In the genomic region with DNA sequence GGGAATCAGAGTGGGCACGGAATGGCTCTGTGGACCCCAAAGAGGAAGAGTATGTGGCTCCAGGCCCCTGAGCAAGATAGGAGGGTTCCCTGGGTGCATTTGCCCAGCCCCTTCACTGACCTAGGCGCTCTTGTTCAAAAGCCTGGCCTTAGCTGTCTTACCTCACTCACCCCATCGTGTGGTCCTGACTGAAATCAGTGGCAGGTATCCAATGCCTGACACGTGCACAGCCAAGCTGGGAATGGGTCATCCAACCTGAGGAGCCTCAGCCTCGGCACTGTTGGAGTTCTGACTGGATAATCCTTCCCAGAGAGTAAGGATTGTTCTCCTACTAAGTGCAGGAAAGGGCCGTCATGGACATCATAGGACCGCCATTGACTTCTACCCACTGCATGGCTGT, we compare ENCODE assay signal across 23 mouse cellular contexts.
DNase-seq lines count a peak whose midpoint lies in the region; ATAC-seq and TF ChIP-seq lines count a peak whose summit lies in the region.
"Had no signal": no experiment of that assay in that cellular context is flagged by ENCODE, and none has a peak within 500 bp of the region (broad histone marks: within the 10 kb centered on the region; RNA-seq: fewer than 3 reads in every experiment).

No protein-coding gene starts in this region.

- no peak overlapping the region for H3K4me3 ChIP-seq in heart, adult 2 months
- no peak overlapping the region for H3K4me3 ChIP-seq in limb, embryonic 12.5 days (replicated peaks)
- no peak overlapping the region for H3K4me3 ChIP-seq in limb, embryonic 10.5 days
- H3K4me3 ChIP-seq in midbrain, embryonic 16.5 days (ENCODE audit: low read depth, low read length), result no peak overlapping the region
- H3K4me3 ChIP-seq in midbrain, embryonic 13.5 days (replicated peaks), result no peak overlapping the region
- H3K4me3 ChIP-seq: embryonic facial prominence, embryonic 13.5 days; forebrain, embryonic 10.5 days; forebrain, embryonic 15.5 days; hindbrain, embryonic 15.5 days; kidney, embryonic 15.5 days; liver, embryonic 12.5 days; stomach, embryonic 15.5 days had no signal

- no peak overlapping the region for H3K9ac ChIP-seq in heart, adult 2 months (ENCODE audit: low read depth, low read length)
- no peak overlapping the region for H3K9ac ChIP-seq in limb, embryonic 12.5 days (replicated peaks)
- H3K9ac ChIP-seq in midbrain, embryonic 16.5 days (ENCODE audit: low read depth, low read length), result no peak overlapping the region
- H3K9ac ChIP-seq in midbrain, embryonic 13.5 days (replicated peaks), result no peak overlapping the region
- H3K9ac ChIP-seq: embryonic facial prominence, embryonic 13.5 days; forebrain, embryonic 15.5 days; hindbrain, embryonic 15.5 days; kidney, embryonic 15.5 days; liver, embryonic 12.5 days; liver, postnatal 0 days; stomach, embryonic 15.5 days had no signal

- H3K36me3 ChIP-seq in heart, adult 2 months (ENCODE audit: control insufficient read depth, insufficient read depth, low read length), result no peaks in the 10 kb centered on the region
- no peaks in the 10 kb centered on the region for H3K36me3 ChIP-seq in limb, embryonic 12.5 days
- no peaks in the 10 kb centered on the region for H3K36me3 ChIP-seq in limb, embryonic 10.5 days
- no peaks in the 10 kb centered on the region for H3K36me3 ChIP-seq in midbrain, embryonic 16.5 days (ENCODE audit: control insufficient read depth, insufficient read depth, low read length)
- H3K36me3 ChIP-seq in midbrain, embryonic 13.5 days, result no peaks in the 10 kb centered on the region
- H3K36me3 ChIP-seq: embryonic facial prominence, embryonic 13.5 days; forebrain, embryonic 10.5 days; forebrain, embryonic 15.5 days; hindbrain, embryonic 15.5 days; kidney, embryonic 15.5 days; liver, embryonic 12.5 days; stomach, embryonic 15.5 days had no signal

- peaks cover 5% of the 10 kb centered on the region; the same call in 1 of the 2 replicates for H3K9me3 ChIP-seq in limb, embryonic 12.5 days
- no peaks in the 10 kb centered on the region for H3K9me3 ChIP-seq in limb, embryonic 10.5 days (replicated peaks)
- no peaks in the 10 kb centered on the region for H3K9me3 ChIP-seq in midbrain, embryonic 16.5 days (replicated peaks; ENCODE audit: control insufficient read depth, low read length, poor library complexity, severe bottlenecking)
- no peaks in the 10 kb centered on the region for H3K9me3 ChIP-seq in midbrain, embryonic 13.5 days
- H3K9me3 ChIP-seq: forebrain, embryonic 10.5 days; forebrain, embryonic 15.5 days; hindbrain, embryonic 15.5 days; kidney, embryonic 15.5 days; stomach, embryonic 15.5 days had no signal

- ATAC-seq in limb, embryonic 12.5 days (ENCODE audit: insufficient number of reproducible peaks, insufficient read depth, low FRiP score, low TSS enrichment, low read depth), result no peak
- ATAC-seq in midbrain, embryonic 16.5 days, result no peak
- ATAC-seq in midbrain, embryonic 13.5 days, result no peak
- ATAC-seq: forebrain, embryonic 15.5 days; liver, embryonic 12.5 days; liver, postnatal 0 days had no signal

- WGBS in heart, adult 2 months, result 76% methylated on average over 7 of the region's 7 CpGs
- 87% methylated on average over 7 of the region's 7 CpGs for WGBS in limb, embryonic 12.5 days
- 88% methylated on average over 7 of the region's 7 CpGs for WGBS in limb, embryonic 10.5 days
- 88% methylated on average over 7 of the region's 7 CpGs for WGBS in midbrain, embryonic 16.5 days
- 91% methylated on average over 7 of the region's 7 CpGs for WGBS in midbrain, embryonic 13.5 days

- peak in 1 of 2 experiments; percentile 28 for DNase-seq in heart, adult 2 months
- DNase-seq in heart, postnatal 36 days, result no peak
- DNase-seq in limb, embryonic 10.5 days (ENCODE audit: low spot score), result no peak
- DNase-seq: adrenal gland, adult 2 months; B cell, adult 2 months; cerebellum, adult 11 months; cerebellum, adult 9-11 months; gastrocnemius, postnatal 25 days; heart, adult 11 months; kidney, adult 18-20 months; kidney, postnatal 25 days; liver, postnatal 0 days; right cerebral cortex, postnatal 25 days had no signal

- H3K27ac ChIP-seq in heart, adult 2 months, result no peak overlapping the region
- 0 out of 2 replicates have a peak overlapping the region, but pooled peaks have one; percentile 24 for H3K27ac ChIP-seq in limb, embryonic 12.5 days
- no peak overlapping the region for H3K27ac ChIP-seq in limb, embryonic 10.5 days
- peak overlapping the region; percentile 78; the same call in 1 of the 2 replicates for H3K27ac ChIP-seq in midbrain, embryonic 16.5 days (ENCODE audit: low read length)
- H3K27ac ChIP-seq in midbrain, embryonic 13.5 days, result no peak overlapping the region
- H3K27ac ChIP-seq: embryonic facial prominence, embryonic 13.5 days; forebrain, embryonic 10.5 days; hindbrain, embryonic 15.5 days; kidney, embryonic 15.5 days; liver, embryonic 12.5 days; stomach, embryonic 15.5 days had no signal

- intact Hi-C loops in heart, adult 2 months (cut with DNase I), result no loop called here
- intact Hi-C loops in heart, postnatal 36 days (cut with DNase I), result no loop called here

- no peak for TF ChIP-seq POLR2A in heart, adult 2 months (IDR thresholded peaks at IDR 0.05; ENCODE audit: insufficient read depth, low read depth, low read length)

- H3K79me2 ChIP-seq in heart, adult 2 months (replicated peaks; ENCODE audit: control insufficient read depth, insufficient read depth, low read length), result peaks cover under 1% of the 10 kb centered on the region; the same call in 1 of the 2 replicates

- no peak for TF ChIP-seq EP300 in heart, adult 2 months (IDR thresholded peaks at IDR 0.05; ENCODE audit: insufficient read depth, low read depth, low read length)

- H3K4me1 ChIP-seq in heart, adult 2 months (ENCODE audit: control insufficient read depth, insufficient read depth, low read length), result peaks cover 4% of the 10 kb centered on the region
- H3K4me1 ChIP-seq in limb, embryonic 12.5 days (replicated peaks), result peaks cover 43% of the 10 kb centered on the region
- H3K4me1 ChIP-seq in limb, embryonic 10.5 days, result peaks cover 27% of the 10 kb centered on the region
- H3K4me1 ChIP-seq in midbrain, embryonic 16.5 days (ENCODE audit: control insufficient read depth, insufficient read depth, low read length), result peaks cover 29% of the 10 kb centered on the region
- H3K4me1 ChIP-seq in midbrain, embryonic 13.5 days (replicated peaks), result peaks cover 58% of the 10 kb centered on the region

- peak; percentile 22 for TF ChIP-seq CTCF in heart, adult 2 months (IDR thresholded peaks at IDR 0.05)

- H3K4me2 ChIP-seq in limb, embryonic 12.5 days, result no peak overlapping the region
- no peak overlapping the region for H3K4me2 ChIP-seq in midbrain, embryonic 16.5 days (ENCODE audit: low read length)
- no peak overlapping the region for H3K4me2 ChIP-seq in midbrain, embryonic 13.5 days (replicated peaks)
- H3K4me2 ChIP-seq: embryonic facial prominence, embryonic 13.5 days; forebrain, embryonic 15.5 days; hindbrain, embryonic 15.5 days; kidney, embryonic 15.5 days; liver, embryonic 12.5 days; stomach, embryonic 15.5 days had no signal

- no peaks in the 10 kb centered on the region for H3K27me3 ChIP-seq in heart, adult 2 months (ENCODE audit: control insufficient read depth, insufficient read depth, low read length)
- H3K27me3 ChIP-seq in limb, embryonic 12.5 days, result no peaks in the 10 kb centered on the region
- H3K27me3 ChIP-seq in limb, embryonic 10.5 days (ENCODE audit: low read depth, poor library complexity, severe bottlenecking), result no peaks in the 10 kb centered on the region
- H3K27me3 ChIP-seq in midbrain, embryonic 16.5 days (ENCODE audit: control insufficient read depth, insufficient read depth, low read depth, low read length), result no peaks in the 10 kb centered on the region
- no peaks in the 10 kb centered on the region for H3K27me3 ChIP-seq in midbrain, embryonic 13.5 days
- H3K27me3 ChIP-seq: embryonic facial prominence, embryonic 13.5 days; forebrain, embryonic 15.5 days; hindbrain, embryonic 15.5 days; kidney, embryonic 15.5 days; liver, embryonic 12.5 days; stomach, embryonic 15.5 days had no signal

Comparison
In these comparisons a context has a peak if more than half of its experiments do, and no peak if none do; other contexts are left out.
1. H3K27ac ChIP-seq: peak in limb, embryonic 12.5 days (single experiment) and midbrain, embryonic 16.5 days (single experiment); none in heart, adult 2 months (single experiment), limb, embryonic 10.5 days (single experiment) and midbrain, embryonic 13.5 days (single experiment).